8 mouse cellular contexts compared by ENCODE assay signal in genomic region chr14:90432874-90433543, GRCm38 (mm10).
DNase-seq lines count a peak whose midpoint lies in the region; ATAC-seq and TF ChIP-seq lines count a peak whose summit lies in the region.

No protein-coding gene starts in this region.

- peak; percentile 54 for TF ChIP-seq CTCF in E14TG2a.4 (conservative IDR thresholded peaks at IDR 0.05; ENCODE audit: low read length)

- H3K27me3 ChIP-seq in E14TG2a.4 (ENCODE audit: insufficient read depth, low read length) = no peaks in the 10 kb centered on the region
- no peaks in the 10 kb centered on the region for H3K27me3 ChIP-seq in forebrain, embryonic 15.5 days

- no peak overlapping the region for H3K27ac ChIP-seq in forebrain, embryonic 15.5 days (replicated peaks)

- DNase-seq in gastrocnemius, postnatal 10 days = peak; percentile 61
- DNase-seq in gastrocnemius, postnatal 25 days = no peak
- DNase-seq in c-Kit-positive CD71-positive TER-119-positive erythroid progenitor cells, embryonic 14.5 days (ENCODE audit: low spot score) = peak; percentile 9
- DNase-seq in layer of hippocampus, adult 11-12 months (ENCODE audit: low spot score) = peak; percentile 55
- DNase-seq in mesoderm, embryonic 11.5 days (ENCODE audit: low read depth, low spot score) = peak; percentile 78
- DNase-seq in telencephalon, adult 2 months (ENCODE audit: low read depth, low spot score) = peak; percentile 41

- no peaks in the 10 kb centered on the region for H3K36me3 ChIP-seq in E14TG2a.4 (ENCODE audit: insufficient read depth, low read length)
- no peaks in the 10 kb centered on the region for H3K36me3 ChIP-seq in forebrain, embryonic 15.5 days

- no peaks in the 10 kb centered on the region for H3K4me1 ChIP-seq in E14TG2a.4 (replicated peaks; ENCODE audit: low read depth, low read length)
- H3K4me1 ChIP-seq in forebrain, embryonic 15.5 days = no peaks in the 10 kb centered on the region

- H3K9ac ChIP-seq in forebrain, embryonic 15.5 days (replicated peaks) = no peak overlapping the region

- no peaks in the 10 kb centered on the region for H3K9me3 ChIP-seq in E14TG2a.4 (ENCODE audit: low read length)
- no peaks in the 10 kb centered on the region for H3K9me3 ChIP-seq in forebrain, embryonic 15.5 days

- peak; percentile 81 for ATAC-seq in forebrain, embryonic 15.5 days (replicated peaks)

- H3K4me2 ChIP-seq in forebrain, embryonic 15.5 days (replicated peaks) = no peak overlapping the region

- WGBS in forebrain, embryonic 15.5 days = 56% methylated on average over 7 of the region's 7 CpGs

- H3K4me3 ChIP-seq in E14TG2a.4 (replicated peaks; ENCODE audit: low read length) = no peak overlapping the region
- no peak overlapping the region for H3K4me3 ChIP-seq in forebrain, embryonic 15.5 days
